Mouse (Mus musculus): ENCODE measurements around the gene Srrm1.

The Srrm1 gene

DNA sequence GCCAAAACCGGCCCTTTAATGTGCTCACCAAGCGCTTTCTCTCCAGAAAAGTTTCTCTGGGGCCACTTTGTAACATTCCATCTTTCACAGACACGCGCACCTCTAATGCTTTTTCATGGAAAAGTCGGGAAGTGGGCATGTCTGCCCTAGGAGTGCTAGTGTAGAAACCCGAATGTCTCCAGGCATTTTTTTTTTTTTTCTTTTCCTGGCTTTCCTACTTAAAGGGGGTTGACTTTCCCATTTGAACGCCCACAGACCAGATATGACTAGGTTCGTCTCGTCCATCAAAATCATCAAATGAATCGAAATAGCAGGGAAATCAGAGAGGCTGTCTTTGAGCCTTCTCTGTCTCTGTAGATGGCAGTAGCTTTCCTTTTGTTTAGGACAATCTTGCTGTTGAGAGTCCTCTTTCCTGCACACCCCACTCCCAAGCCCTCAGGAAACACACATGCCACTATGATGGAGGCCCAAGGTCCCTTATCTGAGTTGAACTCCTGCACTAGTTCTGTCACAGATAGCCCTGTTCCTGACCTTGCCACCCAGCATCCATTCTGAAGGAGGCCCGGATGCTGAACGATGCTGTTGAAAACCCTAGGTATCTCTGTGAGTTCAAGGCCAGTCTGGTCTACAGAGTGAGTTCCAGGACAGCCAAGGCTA, 801 bp upstream of the Srrm1 start:
- no peak for ATAC-seq (ENCODE audit: low TSS enrichment)

DNA sequence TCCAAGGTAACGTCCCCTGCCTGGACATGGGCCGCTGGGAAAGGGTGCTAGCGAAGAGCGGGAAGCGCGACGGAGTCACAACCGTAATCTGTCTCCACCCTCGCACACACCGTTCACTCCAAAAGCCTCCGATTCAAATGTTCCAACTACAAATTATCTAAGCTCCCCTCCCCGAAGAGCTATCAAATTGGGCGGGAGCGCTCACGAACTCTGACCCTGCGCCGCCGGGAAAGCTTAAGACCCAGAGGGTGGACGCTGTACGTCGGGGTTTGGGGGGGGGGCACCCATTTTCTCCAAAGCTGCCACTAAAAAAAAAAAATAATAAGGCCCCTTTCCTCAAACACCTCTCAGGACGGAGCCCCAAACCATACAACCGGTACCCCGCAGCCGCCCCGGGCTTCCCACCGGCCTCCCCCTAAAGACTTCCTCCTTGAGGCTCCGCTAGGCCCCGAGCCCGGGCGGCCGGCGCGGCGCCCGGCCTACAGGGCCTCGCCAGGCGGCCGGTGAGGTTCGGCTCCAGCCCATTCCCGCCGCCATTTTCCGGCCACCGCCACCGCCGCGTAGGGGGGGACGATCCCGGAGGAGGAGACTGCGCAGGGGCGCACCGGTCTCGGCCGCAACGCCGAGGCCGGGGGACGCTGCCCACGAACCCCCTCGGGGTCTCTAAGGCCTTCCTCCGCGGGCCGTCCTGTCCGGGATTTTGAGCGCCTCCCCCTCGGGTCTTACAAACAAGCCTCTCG, 625 bp downstream of the Srrm1 start:
- ATAC-seq (ENCODE audit: low TSS enrichment) = peak; percentile 15; the same call in 1 of the 2 replicates

DNA sequence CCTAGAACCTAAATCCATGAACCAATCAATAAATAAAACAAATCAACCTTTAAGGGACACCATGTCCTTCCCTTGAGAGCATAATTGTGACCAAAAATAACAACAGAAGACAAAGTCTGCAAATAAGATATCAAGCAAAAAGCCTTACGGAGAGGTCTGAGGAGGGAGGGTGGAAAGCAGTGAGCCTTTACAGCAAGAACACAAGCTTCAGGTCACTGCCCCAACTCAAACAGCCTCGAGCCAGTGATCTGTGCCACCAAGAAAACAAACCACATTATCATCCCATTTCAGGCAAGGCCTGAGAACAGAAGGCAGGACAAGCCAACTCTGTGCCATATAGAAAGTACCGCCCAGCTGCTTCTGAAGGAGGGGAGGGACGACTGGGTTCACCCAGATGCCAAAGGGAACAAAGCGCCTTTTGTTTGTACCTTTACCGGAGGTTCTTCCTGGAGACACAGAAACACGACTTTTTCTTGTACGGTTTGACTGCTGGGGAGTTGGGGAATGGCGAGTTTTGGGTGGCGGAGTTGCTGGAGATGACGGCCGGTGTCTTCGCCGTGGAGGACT, 15.7 kb downstream of the Srrm1 start:
- no peak for ATAC-seq (ENCODE audit: low TSS enrichment)

DNA sequence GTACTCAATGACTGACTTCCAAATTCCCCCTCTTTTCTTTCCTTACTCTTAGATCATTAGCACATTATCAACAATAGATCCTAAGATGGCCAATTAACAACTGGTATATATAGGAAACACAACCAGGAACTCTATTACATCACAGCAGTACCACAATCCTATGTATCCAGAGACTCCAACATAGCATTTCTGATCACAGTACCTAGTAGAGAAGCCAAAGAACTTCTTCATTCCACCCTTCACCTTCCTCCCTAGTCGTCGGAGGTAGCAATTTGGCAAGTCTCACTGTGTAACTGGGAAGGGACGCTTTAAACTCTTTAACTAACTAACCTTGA, 17.1 kb downstream of the Srrm1 start:
- no peak for ATAC-seq (ENCODE audit: low TSS enrichment)

DNA sequence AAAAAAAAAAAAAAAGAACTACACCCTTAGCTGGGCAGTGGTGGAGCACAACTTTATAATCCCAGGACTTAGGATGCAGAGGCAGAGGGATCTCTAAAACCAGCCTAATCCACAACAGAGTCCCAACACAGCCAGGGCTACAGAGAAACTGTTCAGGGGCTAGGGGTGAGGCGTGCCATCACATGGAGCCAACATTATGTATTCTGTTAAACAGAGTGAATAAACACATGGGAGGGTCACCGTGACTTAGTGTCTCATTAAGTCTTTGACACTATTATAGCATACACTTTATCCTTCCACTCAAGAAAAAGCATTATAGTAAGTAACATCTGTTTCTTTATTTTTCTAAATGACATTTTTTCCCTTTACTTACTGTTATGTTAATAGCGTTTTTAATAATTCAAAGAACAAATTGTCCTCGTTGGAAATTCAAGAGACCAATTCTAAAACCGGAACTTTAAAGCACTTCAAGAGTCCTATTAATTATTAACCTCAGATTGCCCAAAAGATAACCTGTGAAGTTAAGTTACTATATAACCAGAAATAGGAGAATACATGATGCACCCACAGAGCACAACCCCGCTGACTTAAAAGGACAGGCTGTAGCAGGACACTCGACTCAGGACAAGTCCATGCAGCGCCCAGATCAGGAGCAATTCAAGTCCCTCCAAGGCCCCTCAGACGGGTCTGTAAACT, 17.6 kb downstream of the Srrm1 start:
- ATAC-seq (ENCODE audit: low TSS enrichment) = no peak

DNA sequence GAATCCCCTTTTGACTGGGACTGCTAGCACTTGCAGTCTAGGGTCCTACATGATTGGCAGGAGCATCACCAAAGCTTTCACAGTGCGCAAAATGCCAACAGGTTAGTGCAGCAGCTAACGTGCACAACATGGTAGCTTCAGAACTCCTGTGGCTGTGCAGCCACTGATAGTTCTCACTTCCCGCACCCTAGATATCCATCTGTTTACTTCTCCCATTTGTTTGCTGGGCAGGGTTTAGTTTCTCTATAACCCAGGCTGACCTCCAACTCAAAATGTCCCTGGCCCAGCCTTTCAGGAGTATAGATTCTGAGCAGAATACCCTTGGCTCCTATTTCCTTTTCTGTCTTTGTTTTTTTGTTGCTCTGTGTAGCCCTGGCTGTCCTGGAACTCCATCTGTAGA, 26.7 kb downstream of the Srrm1 start:
- ATAC-seq (ENCODE audit: low TSS enrichment) = no peak

DNA sequence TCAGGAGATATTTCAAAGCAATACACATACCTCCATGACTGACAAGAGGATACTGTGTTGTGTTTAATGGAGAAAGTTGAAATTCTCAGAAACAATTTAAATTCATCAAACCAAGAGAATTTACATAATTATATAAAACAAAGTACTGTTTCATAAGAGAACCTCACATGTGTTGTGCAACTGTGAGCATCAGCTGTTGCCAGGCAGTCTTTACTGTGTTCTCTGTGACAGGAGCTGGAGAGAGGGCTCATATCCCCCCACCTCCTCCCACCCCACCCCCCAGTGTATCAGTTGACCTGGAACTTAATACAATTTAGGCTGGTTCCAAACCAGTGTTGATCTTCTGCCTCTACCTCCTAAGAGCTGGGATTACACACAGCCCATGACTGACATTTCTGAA, 27.1 kb downstream of the Srrm1 start:
- peak; percentile 70; the same call in 1 of the 2 replicates for ATAC-seq (ENCODE audit: low TSS enrichment)

DNA sequence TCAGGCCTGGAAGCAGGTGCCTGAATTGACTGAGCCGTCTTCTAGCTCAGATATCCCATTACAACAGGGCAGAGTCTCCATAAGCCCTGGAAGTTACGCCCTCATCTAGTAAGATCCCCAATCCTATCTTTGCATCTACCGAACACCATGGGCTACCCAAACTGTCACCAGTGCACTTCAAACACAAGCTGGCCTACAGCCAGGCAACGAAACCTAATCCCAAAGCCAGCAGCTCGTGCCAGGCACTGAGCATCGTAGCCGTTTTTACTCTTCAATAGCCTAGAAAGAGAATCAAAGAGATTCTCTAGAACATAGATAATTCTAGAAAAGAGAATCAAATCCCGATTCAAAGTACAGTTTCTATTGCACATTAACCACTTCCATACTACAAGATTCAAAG, 30.1 kb downstream of the Srrm1 start:
- no peak for ATAC-seq (ENCODE audit: low TSS enrichment)

DNA sequence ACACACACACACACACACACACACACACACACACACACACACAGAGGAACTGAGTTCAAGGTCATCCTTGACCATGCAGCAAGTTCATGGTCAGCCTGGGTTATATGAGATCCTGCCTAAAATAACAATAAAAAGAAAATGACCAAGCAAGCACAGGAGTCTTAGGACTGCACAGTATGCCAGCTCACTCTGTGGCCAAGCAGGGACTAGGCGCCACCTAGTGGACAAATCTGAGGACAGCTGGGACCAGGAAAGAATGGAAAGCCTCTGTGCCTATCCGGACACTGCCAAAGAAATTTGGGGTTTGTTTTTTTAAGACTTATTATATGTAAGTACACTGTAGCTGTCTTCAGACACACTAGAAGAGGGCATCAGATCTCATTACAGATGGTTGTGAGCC, 35.2 kb downstream of the Srrm1 start:
- ATAC-seq (ENCODE audit: low TSS enrichment) = peak; percentile 89

DNA sequence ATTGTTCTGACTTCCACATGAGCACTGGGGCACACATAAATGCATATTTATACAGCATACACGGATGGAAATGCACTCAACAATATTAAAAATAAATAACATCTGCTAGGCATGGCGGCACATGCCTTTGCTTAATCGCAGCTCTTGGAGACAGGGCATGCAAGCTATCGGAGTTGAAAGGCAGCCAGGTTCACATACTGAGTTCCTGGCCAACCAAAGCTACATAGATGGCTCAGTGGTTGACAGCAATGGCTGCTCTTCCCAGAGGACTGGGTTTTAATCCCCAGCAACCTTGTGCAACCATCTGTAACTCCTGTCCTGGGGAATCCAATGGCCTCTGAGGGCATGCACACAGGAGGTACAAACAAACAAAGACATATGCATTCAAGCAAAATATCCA, 35.6 kb downstream of the Srrm1 start:
- no peak for ATAC-seq (ENCODE audit: low TSS enrichment)

DNA sequence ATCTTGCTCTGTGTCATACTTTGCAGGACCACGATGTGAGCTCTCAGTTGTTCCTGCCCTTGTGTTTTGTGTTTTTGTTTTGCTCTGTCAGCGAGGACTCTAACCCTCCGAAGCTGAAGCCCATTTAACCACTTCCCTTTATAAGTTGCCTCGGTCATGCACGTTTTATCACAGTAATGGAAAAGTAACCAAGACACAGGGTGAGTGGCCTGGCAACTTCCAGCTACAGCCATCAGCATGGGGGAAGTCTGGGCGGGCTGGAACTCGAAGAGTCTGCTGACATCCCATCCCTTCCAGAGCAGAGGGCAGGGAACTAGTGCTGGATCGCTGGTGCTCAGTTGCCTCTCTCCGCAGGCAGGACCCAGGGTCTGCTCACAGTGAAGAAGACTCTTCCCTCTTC, 37.8 kb downstream of the Srrm1 start:
- ATAC-seq (ENCODE audit: low TSS enrichment) = no peak

DNA sequence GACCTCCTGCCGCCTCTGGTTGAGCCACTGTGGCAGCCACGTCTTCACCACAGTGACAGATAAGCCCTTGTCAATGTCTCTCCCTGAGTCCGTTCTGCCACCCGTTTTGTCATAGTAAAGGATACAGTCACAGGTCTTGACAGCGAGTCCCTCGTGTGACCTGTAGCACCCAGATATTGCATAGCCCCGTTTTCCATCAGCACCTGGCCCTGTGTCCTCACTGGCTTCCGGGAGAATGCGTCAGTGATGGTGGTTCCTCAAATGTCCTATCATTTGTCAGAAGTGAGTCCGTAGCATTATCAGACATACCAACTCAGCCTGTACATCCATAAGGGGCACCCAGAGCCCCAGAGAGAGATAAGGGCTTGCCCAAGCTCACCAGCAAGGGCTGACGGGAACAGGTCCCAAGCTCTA, 38.7 kb downstream of the Srrm1 start:
- no peak for ATAC-seq (ENCODE audit: low TSS enrichment)

DNA sequence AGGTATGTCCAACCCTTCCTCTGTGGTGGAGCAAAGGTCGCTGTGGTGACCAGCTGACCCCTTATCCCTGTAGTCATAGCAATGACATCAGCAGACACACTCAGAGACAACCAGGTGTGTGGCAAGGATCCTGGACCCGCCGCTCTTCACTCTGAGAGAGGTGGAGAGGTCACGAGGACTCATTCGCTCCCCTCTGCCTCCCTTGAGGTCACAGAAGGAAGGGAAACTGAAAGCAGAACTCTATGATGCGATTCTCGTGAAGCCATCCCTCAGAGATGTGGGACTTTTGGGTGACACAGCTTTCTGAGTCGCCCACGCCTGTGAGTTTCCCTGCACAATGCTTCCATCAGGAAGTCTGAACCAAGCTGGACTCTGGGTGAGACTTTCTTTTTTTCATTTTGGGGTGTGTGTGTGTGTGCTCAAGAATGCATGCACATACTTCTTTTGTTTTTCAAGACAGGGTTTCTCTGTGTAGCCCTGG, 39.3 kb downstream of the Srrm1 start:
- ATAC-seq (ENCODE audit: low TSS enrichment) = peak; percentile 67; the same call in 1 of the 2 replicates

DNA sequence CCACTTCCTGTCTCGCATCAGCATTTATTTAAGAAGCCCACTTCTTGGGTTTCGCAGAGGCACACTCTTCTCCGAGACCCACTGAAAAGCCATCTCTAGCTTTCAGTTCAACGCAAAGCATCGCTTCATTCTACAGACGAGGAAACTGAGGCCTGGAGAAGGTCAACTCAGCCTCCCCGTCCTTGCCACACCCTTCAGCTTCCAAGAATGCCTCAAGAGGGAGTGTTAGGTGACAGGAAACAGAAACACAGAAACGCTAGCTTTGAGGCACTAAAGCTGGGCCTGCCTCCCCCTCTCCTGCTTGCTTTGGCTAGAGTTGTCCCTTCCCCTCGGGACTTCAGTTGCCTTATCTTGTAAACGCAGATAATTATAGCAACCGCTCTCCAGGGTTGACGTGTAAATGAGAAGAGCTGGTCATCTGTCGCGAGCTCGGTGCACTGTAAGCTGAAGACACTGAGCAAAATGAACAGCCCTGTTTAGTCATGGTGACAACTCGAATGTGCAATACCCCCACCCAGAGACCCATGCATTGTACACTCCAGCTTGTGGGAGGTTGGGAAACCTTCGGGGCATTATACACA, 39.9 kb downstream of the Srrm1 start:
- ATAC-seq (ENCODE audit: low TSS enrichment) = no peak

DNA sequence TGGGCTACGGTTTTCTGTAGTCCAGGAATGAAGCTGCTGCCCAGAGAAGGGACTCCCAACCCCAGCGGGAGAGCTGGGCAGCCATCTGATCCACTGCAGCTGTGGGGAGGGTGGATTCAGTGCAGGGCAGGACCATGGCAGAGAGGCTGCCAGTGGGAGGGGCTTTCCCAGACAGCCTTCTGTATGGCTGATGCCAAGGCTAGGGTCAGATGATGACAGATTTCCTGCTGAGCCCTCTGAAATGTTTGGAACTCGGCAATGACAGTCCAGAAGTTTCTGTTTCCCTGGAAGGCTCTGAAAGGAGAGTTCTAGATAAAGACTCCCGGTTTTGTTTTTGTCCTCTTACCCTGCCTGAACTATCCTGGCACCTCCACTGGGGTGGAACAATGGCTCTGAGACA, 40.4 kb downstream of the Srrm1 start:
- peak; percentile 59; the same call in 1 of the 2 replicates for ATAC-seq (ENCODE audit: low TSS enrichment)

DNA sequence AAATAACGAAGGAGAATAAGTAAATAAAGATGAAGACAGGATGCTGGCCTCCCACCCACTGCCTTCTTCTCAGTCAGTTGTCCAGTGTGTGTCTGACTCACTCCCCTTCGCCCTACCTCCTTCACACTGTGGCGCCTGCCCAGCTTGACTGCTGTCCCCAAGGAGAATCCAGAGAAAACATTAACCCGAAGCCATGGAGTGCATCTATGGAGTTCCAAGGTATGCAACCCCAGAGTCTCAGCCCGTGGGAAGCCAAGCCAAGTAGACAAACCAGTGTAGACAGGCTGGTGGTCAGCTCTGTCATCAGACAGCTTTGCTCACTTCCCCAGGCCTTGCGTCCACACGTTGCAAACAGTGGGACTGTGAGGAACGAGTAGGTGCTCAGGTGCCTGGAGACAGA, 42.8 kb downstream of the Srrm1 start:
- no peak for ATAC-seq (ENCODE audit: low TSS enrichment)

DNA sequence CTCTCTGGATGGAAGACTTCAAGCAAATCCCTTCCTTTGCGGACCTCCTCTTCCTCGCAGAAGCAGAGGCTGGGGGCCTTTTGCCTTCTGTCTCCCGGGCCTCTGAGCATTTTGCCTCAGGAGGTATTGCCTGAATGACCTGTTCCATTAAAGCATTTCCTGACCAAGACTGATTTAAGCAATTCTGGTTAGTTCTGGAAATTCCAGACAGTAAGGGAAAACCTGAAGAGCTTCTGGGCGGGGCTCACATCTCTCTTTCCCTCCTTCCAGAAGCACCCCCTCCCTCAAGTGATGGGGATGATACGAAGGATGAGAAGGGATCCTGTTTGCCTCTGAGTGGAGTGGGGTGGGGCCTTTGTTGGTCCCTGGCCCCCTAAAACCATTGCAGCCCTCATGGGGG, 43.4 kb downstream of the Srrm1 start:
- no peak for ATAC-seq (ENCODE audit: low TSS enrichment)

DNA sequence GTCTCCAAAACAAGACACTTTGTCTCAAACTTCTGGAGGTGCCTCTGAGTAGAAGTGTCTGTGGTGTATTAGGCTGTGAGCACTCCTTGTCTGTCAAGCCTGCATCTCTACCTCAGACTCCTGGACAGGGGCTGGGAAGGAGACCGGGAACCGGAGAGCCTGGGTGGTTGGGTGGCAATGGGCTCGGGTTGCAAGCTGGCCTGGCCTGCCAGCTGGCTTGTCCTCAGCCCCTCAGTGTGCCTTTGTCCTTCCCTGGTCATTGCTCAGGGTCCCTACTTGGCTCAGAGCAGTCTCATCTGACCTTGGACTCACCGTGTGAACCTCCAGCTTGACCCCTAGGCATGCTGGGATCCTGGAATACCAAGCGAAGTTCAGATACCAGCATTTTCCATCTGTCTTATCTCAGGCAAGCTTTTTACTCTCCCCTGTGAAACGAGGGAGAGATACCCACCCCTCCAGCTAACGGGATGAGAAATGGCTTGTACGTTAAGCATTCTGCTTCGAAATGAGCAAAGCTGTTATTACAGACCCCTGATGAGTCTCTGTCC, 43.9 kb downstream of the Srrm1 start:
- no peak for ATAC-seq (ENCODE audit: low TSS enrichment)

DNA sequence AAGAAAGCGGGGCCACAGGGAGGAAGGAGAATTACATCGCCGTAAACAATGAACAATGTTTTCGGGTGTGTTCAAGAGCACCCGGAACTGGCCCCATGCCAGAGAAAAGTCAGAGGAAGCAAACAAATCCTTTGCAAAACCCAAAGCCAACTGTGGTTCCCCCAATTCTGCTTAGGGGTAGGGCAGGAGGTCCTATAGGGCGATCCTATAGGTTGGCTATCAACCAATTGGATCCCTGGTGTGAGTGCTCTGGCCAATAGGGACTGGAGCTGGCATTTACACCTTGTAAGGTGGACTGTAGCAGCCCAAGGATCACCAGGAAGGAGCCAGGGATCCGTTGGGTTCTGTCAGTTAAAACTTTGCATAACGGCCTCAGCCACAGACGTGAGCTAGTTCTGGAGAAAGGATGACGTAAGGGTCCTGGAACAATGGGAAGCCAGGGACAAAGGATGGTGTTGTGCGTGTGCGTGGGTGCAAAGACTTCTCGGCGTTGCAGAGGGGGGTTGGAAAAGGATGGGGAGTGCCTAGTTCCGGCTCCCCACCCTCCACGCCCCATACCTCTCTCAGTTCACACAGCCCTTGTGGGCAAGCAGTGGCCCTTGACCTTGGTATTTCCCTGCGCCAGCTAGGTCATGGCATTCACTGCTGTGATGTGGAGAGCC, 46.0 kb downstream of the Srrm1 start:
- no peak; the same call in 1 of the 2 replicates for ATAC-seq (ENCODE audit: low TSS enrichment)

DNA sequence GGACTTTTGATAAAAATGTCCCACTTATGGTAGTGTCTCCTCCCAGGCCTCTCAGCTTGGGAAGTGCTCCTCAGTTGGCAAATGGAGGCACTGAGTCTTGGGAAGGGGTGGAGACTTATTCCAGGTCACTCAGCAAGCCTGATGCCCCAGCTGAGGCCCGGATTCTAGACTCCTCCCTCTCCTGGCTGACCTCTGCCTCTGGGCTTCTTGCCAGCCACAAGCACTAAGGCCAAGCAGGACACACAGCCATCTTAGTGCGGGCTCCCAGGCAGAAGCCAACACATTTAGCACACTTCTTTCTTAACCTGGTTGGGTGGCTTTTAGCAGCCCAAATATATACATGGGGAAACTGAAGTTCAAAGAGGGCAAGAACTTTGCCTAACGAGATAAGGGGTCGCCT, 46.6 kb downstream of the Srrm1 start:
- no peak for ATAC-seq (ENCODE audit: low TSS enrichment)

DNA sequence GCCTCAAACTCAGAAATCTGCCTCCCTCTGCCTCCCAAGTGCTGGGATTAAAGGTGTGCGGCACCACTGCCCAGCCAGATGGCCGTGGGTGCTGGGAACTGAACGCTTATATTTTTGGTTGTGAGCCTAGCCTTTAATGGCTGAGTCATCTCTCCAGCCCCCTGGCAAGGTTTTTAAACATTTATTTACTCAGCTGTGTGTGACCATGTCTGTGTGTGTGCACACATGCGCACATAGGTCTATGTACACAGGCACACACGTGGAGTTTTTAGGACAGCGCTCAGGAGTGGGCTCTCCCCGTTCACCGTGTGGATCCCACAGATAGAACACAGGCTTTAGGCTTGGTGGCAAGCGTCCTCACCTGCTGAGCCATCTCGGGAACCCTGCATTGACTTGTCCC, 50.9 kb downstream of the Srrm1 start:
- no peak for ATAC-seq (ENCODE audit: low TSS enrichment)

Data from frontal cortex, adult (tissue).